In the genomic region with DNA sequence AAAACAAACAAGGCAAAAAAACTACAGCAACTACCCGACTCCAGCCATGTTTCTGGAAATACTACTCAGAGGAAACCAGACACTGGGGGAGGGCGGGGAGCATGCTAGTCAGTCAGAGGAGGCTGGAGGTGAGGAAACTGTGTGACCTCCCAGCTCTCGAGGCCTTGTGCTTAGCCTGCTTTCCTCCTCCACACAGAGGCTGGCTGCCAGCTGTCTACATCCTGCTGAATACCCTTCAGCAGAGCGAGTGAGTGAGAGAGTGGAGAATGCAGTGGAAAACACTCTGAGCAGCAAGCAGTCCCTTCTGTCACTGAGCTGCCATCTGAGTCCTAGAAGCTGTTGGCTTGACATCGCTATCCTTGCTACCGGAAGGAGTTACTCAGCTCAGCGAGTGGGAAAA, we compare ENCODE assay signal across 9 mouse cellular contexts. TPM values are rescaled to one million over a fixed set of nuclear protein-coding genes. Genes with fewer than 3 reads are reported as not detected.
DNase-seq lines count a peak whose midpoint lies in the region; ATAC-seq lines count a peak whose summit lies in the region.
"Had no signal": no experiment of that assay in that cellular context is flagged by ENCODE, and none has a peak within 500 bp of the region (broad histone marks: within the 10 kb centered on the region; RNA-seq: fewer than 3 reads in every experiment).

No protein-coding gene starts in this region.

- no peak overlapping the region for H3K27ac ChIP-seq in embryonic facial prominence, embryonic 11.5 days (replicated peaks; ENCODE audit: low read depth, low read length)
- H3K27ac ChIP-seq in forebrain, embryonic 14.5 days (ENCODE audit: low read depth, low read length), result no peak overlapping the region

- H3K9me3 ChIP-seq in embryonic facial prominence, embryonic 11.5 days (replicated peaks; ENCODE audit: control insufficient read depth, low read length), result no peaks in the 10 kb centered on the region
- H3K9me3 ChIP-seq in forebrain, embryonic 14.5 days (replicated peaks; ENCODE audit: control insufficient read depth, low read length), result no peaks in the 10 kb centered on the region

- H3K4me3 ChIP-seq in embryonic facial prominence, embryonic 11.5 days (ENCODE audit: low read depth, low read length), result no peak overlapping the region
- no peak overlapping the region for H3K4me3 ChIP-seq in forebrain, embryonic 14.5 days (ENCODE audit: low read depth, low read length)
- H3K4me3 ChIP-seq: megakaryocyte, embryonic 14.5 days had no signal

- H3K4me2 ChIP-seq in embryonic facial prominence, embryonic 11.5 days (ENCODE audit: low read depth, low read length), result no peak overlapping the region
- H3K4me2 ChIP-seq in forebrain, embryonic 14.5 days (ENCODE audit: low read length), result no peak overlapping the region

- no peaks in the 10 kb centered on the region for H3K36me3 ChIP-seq in embryonic facial prominence, embryonic 11.5 days (replicated peaks; ENCODE audit: control insufficient read depth, insufficient read depth, low read depth, low read length)
- no peaks in the 10 kb centered on the region for H3K36me3 ChIP-seq in forebrain, embryonic 14.5 days (ENCODE audit: control insufficient read depth, insufficient read depth, low read length)

- DNase-seq in embryo, embryonic 10 days (ENCODE audit: low spot score), result peak; percentile 24
- DNase-seq in embryo, embryonic 9.5 days (ENCODE audit: extremely low spot score), result no peak
- peak; percentile 15 for DNase-seq in layer of hippocampus, adult 11-12 months (ENCODE audit: low spot score)
- no peak for DNase-seq in layer of hippocampus, postnatal 25 days (ENCODE audit: extremely low spot score in 1 of 2, low spot score in 1 of 2)
- peak; percentile 27 for DNase-seq in embryonic facial prominence, embryonic 11.5 days (ENCODE audit: low spot score)
- DNase-seq in lung, postnatal 25 days (ENCODE audit: low spot score), result peak; percentile 58
- no peak for DNase-seq in urinary bladder, postnatal 14 days (ENCODE audit: low spot score)
- DNase-seq in forebrain, embryonic 14.5 days (ENCODE audit: low spot score), result no peak

- 62% methylated on average over 7 of the region's 7 CpGs for WGBS in embryonic facial prominence, embryonic 11.5 days
- 80% methylated on average over 7 of the region's 7 CpGs for WGBS in forebrain, embryonic 14.5 days

- H3K4me1 ChIP-seq in embryonic facial prominence, embryonic 11.5 days (ENCODE audit: control insufficient read depth, insufficient read depth, low read length), result no peaks in the 10 kb centered on the region
- no peaks in the 10 kb centered on the region for H3K4me1 ChIP-seq in forebrain, embryonic 14.5 days (ENCODE audit: control insufficient read depth, insufficient read depth, low read length)
- H3K4me1 ChIP-seq: megakaryocyte, embryonic 14.5 days had no signal

- no peak overlapping the region for H3K9ac ChIP-seq in embryonic facial prominence, embryonic 11.5 days (replicated peaks; ENCODE audit: low read length)
- no peak overlapping the region for H3K9ac ChIP-seq in forebrain, embryonic 14.5 days (ENCODE audit: low read length)

- H3K27me3 ChIP-seq in embryonic facial prominence, embryonic 11.5 days (ENCODE audit: control insufficient read depth, insufficient read depth, low read length), result no peaks in the 10 kb centered on the region
- H3K27me3 ChIP-seq in forebrain, embryonic 14.5 days (replicated peaks; ENCODE audit: control insufficient read depth, insufficient read depth, low read length), result no peaks in the 10 kb centered on the region
- H3K27me3 ChIP-seq: megakaryocyte, embryonic 14.5 days had no signal

- no peak for ATAC-seq in embryonic facial prominence, embryonic 11.5 days (replicated peaks; ENCODE audit: insufficient number of reproducible peaks, low FRiP score, low TSS enrichment, low read depth)
- no peak for ATAC-seq in forebrain, embryonic 14.5 days

RNA-seq across cellular contexts. Expression of gene Themis3, which starts 30.2 kb away (rescaled TPM):
- total RNA-seq in layer of hippocampus, postnatal 25 days (2021), result under 1 TPM in 1 of 2 experiments, not detected in 1; 0.17 TPM
- polyA plus RNA-seq in embryonic facial prominence, embryonic 11.5 days (2014; fragmentation: Nextera tagmentation; extraction: Ambion mirVana), result not detected in 2 replicates
- not detected in 2 replicates for polyA plus RNA-seq in forebrain, embryonic 14.5 days (2014; fragmentation: Nextera tagmentation; extraction: Ambion mirVana)

RNA-seq across cellular contexts. Expression of gene Rab12, which starts 44.7 kb away (rescaled TPM):
- total RNA-seq in layer of hippocampus, postnatal 25 days (2021), result 100 to 1,000 TPM; 115 to 116 TPM
- 41.1 and 41.9 TPM in 2 replicates for polyA plus RNA-seq in embryonic facial prominence, embryonic 11.5 days (2014; fragmentation: Nextera tagmentation; extraction: Ambion mirVana)
- polyA plus RNA-seq in forebrain, embryonic 14.5 days (2014; fragmentation: Nextera tagmentation; extraction: Ambion mirVana), result 52.0 and 67.1 TPM in 2 replicates

Comparison
In these comparisons a context has a peak if more than half of its experiments do, and no peak if none do; other contexts are left out.
1. DNase-seq: peak in embryo, embryonic 10 days (single experiment), layer of hippocampus, adult 11-12 months (single experiment), embryonic facial prominence, embryonic 11.5 days (single experiment) and lung, postnatal 25 days (single experiment); none in embryo, embryonic 9.5 days (single experiment), layer of hippocampus, postnatal 25 days (0 of 2), urinary bladder, postnatal 14 days (single experiment) and forebrain, embryonic 14.5 days (single experiment).